Mouse (Mus musculus) central nervous system, embryonic 18 days (tissue): Measurements from ENCODE around the gene Arhgef38. TPM values are rescaled to one million over a fixed set of nuclear protein-coding genes. Genes with fewer than 3 reads are reported as not detected.

Experiments
- polyA plus RNA-seq: library from polyadenylated mRNA; depleted of rRNA; stranded (reverse); fragments of >200 nt; gene quantifications from 2 replicates; pipeline ENCODE4 v1.2.3, GENCODE M21; 2012; rRNA removed

Gene Arhgef38
- 0.05 TPM in 2 replicates for polyA plus RNA-seq

DNA sequence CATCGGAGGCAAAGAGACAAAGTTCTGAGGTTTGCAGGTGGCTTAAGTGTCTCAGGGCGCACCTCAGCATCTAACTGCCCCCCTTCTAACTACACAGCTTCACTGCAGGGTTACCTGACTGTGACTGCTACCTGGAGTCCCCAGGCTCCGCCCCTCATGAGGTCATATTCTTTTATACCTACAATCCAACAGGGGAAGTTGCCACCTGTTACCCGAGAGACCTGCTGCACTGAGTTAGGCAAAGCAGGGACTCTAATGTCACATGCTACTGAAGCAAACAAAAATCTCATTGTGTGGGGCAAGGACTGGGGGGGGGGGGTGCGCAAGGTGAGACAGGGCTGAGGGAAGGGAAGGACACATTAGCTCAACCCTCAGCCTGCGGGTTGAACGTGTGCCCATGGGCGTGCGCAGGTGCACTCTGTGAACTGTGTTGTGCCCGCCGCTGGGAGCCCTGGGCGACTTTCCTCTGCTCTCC lies at the start of gene Arhgef38:
Arhgef38 (minus strand) TSS at position 129 of the 475 bp plus-strand sequence.

DNA sequence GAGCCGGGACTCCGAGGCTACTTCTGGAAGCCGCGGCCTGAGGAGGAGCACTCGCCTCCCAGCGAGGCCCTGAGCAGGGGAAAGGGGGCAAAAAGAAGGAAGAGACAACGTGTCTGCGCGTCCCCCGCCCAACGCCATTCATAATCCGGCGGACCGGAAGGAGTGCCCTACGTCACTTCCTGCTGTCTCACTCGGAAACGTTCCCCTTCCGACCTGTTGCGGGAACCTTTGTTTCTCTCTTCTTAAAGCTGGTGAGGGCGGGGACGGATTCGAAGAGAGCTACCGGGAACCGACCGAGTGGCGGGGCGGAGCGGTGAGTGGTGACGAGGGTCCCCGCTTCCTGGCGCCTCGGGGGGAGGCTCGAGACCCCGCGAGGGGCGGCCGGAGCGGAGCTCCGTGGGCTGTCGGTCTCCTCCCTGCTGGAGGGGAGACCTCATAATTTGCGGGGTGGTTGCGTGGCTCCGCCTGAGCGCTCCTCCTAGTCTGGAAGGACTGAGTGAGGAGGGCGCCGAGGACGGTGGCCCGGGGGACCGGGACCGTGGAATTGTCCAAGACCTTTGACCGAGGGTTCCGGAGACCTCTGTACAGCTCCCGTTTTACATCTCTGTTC lies 143.0 kb downstream of the Arhgef38 start, which contains the start of the genes Ints12 and Gstcd:
Ints12 (plus strand) TSS at position 177 of the 610 bp plus-strand sequence.
Gstcd (minus strand) TSS at position 370 of the 610 bp plus-strand sequence.

Other genes with a start within 250 kb of the Arhgef38 start
- 12.2 and 12.8 TPM in 2 replicates for gene Ints12, start 143.1 kb downstream of the Arhgef38 start, polyA plus RNA-seq
- gene Gstcd, start 142.9 kb downstream of the Arhgef38 start, polyA plus RNA-seq: 7.5 and 9.3 TPM in 2 replicates
- gene Ppa2, start 75.2 kb upstream of the Arhgef38 start, polyA plus RNA-seq: 46.1 and 53.1 TPM in 2 replicates